Mouse (Mus musculus) monocyte, adult 59 days (primary cell): ENCODE measurements around the gene Ing2. TPM values are rescaled to one million over a fixed set of nuclear protein-coding genes. Genes with fewer than 3 reads are reported as not detected.

ENCODE experiments used
- total RNA-seq, 2 experiments: library from RNA; stranded (reverse); gene quantifications; one replicate each; pipeline ENCODE4 v1.2.4; 2023

Gene Ing2
- total RNA-seq = 10 to 100 TPM; 42.4 to 44.2 TPM

GRCm38 (mm10) chr8:47674777-47675710 lies at the start of gene Ing2:
Gene Ing2 (minus strand): TSS chr8:47675556.

GRCm38 (mm10) chr8:47713761-47714745 lies 38.7 kb upstream of the Ing2 start, which contains the start of gene Cdkn2aip:
Gene Cdkn2aip (minus strand): TSS chr8:47713932.

Other genes starting within 250 kb of the Ing2 start
- 1 to 10 TPM; 4.0 to 4.5 TPM for gene Stox2, start 229.2 kb downstream of the Ing2 start, total RNA-seq
- 10 to 100 TPM; 32.8 to 35.3 TPM for gene Trappc11, start 142.1 kb downstream of the Ing2 start, total RNA-seq
- gene Rwdd4a, start 141.9 kb downstream of the Ing2 start, total RNA-seq = 10 to 100 TPM; 14.3 to 22.5 TPM
- 10 to 100 TPM; 17.5 to 23.8 TPM for gene Cdkn2aip, start 38.4 kb upstream of the Ing2 start, total RNA-seq
- not detected for gene Cldn24, start 146.6 kb upstream of the Ing2 start, total RNA-seq
- gene Cldn22, start 148.9 kb upstream of the Ing2 start, total RNA-seq = not detected